Mouse (Mus musculus): ENCODE measurements around the gene Ddhd1.
A peak's percentile ranks its signal among the peaks of the same experiment; 100 is the strongest.
"Not testable (repeated sequence)": the region's sequence is repeated elsewhere in the genome, so short reads cannot be mapped to it uniquely, and the experiment has no call there.

Ddhd1 gene

GRCm38 (mm10) chr14:45583494-45584027 is 74.4 kb downstream of the Ddhd1 start:
- DNase-seq (ENCODE audit: extremely low read depth, low read depth, low spot score) = no peak

- DNase-seq (ENCODE audit: extremely low read depth, low read depth, low spot score) = not testable (repeated sequence)
Measured at GRCm38 (mm10) chr14:45580923-45581827, 76.8 kb downstream of the Ddhd1 start.

- DNase-seq (ENCODE audit: extremely low read depth, low read depth, low spot score) = no peak
Measured at GRCm38 (mm10) chr14:45566066-45566937, 91.6 kb downstream of the Ddhd1 start.

GRCm38 (mm10) chr14:45565216-45566065 is 92.5 kb downstream of the Ddhd1 start:
- DNase-seq (ENCODE audit: extremely low read depth, low read depth, low spot score) = no peak

GRCm38 (mm10) chr14:45563577-45563976 is 94.4 kb downstream of the Ddhd1 start:
- DNase-seq (ENCODE audit: extremely low read depth, low read depth, low spot score) = no peak

GRCm38 (mm10) chr14:45561681-45562080 is 96.3 kb downstream of the Ddhd1 start:
- peak; percentile 61 for DNase-seq (ENCODE audit: extremely low read depth, low read depth, low spot score)

GRCm38 (mm10) chr14:45559018-45559417 is 98.9 kb downstream of the Ddhd1 start:
- no peak for DNase-seq (ENCODE audit: extremely low read depth, low read depth, low spot score)

- no peak for DNase-seq (ENCODE audit: extremely low read depth, low read depth, low spot score)
Measured at GRCm38 (mm10) chr14:45554336-45554735, 103.6 kb downstream of the Ddhd1 start.

GRCm38 (mm10) chr14:45553854-45554253 is 104.1 kb downstream of the Ddhd1 start:
- DNase-seq (ENCODE audit: extremely low read depth, low read depth, low spot score) = no peak

- DNase-seq (ENCODE audit: extremely low read depth, low read depth, low spot score) = no peak
Measured at GRCm38 (mm10) chr14:45552431-45552830, 105.5 kb downstream of the Ddhd1 start.

- DNase-seq (ENCODE audit: extremely low read depth, low read depth, low spot score) = no peak
Measured at GRCm38 (mm10) chr14:45551121-45551768, 106.7 kb downstream of the Ddhd1 start.

- peak; percentile 78 for DNase-seq (ENCODE audit: extremely low read depth, low read depth, low spot score)
Measured at GRCm38 (mm10) chr14:45550010-45550647, 107.8 kb downstream of the Ddhd1 start.

GRCm38 (mm10) chr14:45548118-45548517 is 109.8 kb downstream of the Ddhd1 start:
- DNase-seq (ENCODE audit: extremely low read depth, low read depth, low spot score) = no peak

GRCm38 (mm10) chr14:45544905-45545304 is 113.0 kb downstream of the Ddhd1 start:
- no peak for DNase-seq (ENCODE audit: extremely low read depth, low read depth, low spot score)

- DNase-seq (ENCODE audit: extremely low read depth, low read depth, low spot score) = no peak
Measured at GRCm38 (mm10) chr14:45544026-45544425, 113.9 kb downstream of the Ddhd1 start.

- DNase-seq (ENCODE audit: extremely low read depth, low read depth, low spot score) = peak; percentile 56
Measured at GRCm38 (mm10) chr14:45539659-45540468, 118.1 kb downstream of the Ddhd1 start.

Measured in fat pad, adult 2 months (tissue).